Mouse (Mus musculus) embryonic facial prominence, embryonic 10.5 days (tissue): ENCODE results near the gene Amdhd2. TPM values are rescaled to one million over a fixed set of nuclear protein-coding genes. Genes with fewer than 3 reads are reported as not detected.

ENCODE experiments used
- DNase-seq: peaks from one replicate; pipeline ENCODE4 v3.0.0-alpha.2; 2017; ENCODE audit warnings: low spot score
- H3K27ac ChIP-seq: fragments of 300-500 bp; sonication (generic); replicated peaks from 2 replicates; pipeline ENCODE4 v1.5.1; 2016; ENCODE audit warnings: mild to moderate bottlenecking
- H3K27me3 ChIP-seq: fragments of 300-500 bp; sonication (generic); replicated peaks from 2 replicates; pipeline ENCODE4 v1.6.1; 2016; ENCODE audit warnings: low read depth, mild to moderate bottlenecking; ENCODE audit not compliant: poor library complexity, severe bottlenecking
- H3K36me3 ChIP-seq: fragments of 300-500 bp; sonication (generic); replicated peaks from 2 replicates; pipeline ENCODE4 v1.6.1; 2016; ENCODE audit warnings: mild to moderate bottlenecking, moderate library complexity
- H3K4me1 ChIP-seq: fragments of 300-500 bp; sonication (generic); 2 replicates; pipeline ENCODE4 v1.6.1; 2016
- H3K4me3 ChIP-seq: fragments of 300-500 bp; sonication (generic); 2 replicates; pipeline ENCODE4 v1.5.1; 2016; ENCODE audit warnings: mild to moderate bottlenecking, moderate library complexity
- H3K9me3 ChIP-seq: fragments of 300-500 bp; sonication (generic); 2 replicates; pipeline ENCODE4 v1.6.1; 2016; ENCODE audit warnings: mild to moderate bottlenecking
- WGBS: fragments of 180-500 bp; shearing (Covaris S2); methylation state at CpG from one replicate; pipeline ENCODE4 v1.1.7; 2016; 5-methylcytosine and 5-hydroxymethylcytosine counted together
- polyA plus RNA-seq: library from polyadenylated mRNA; unstranded; fragments of >200 nt; fragmentation: Nextera tagmentation; extraction: Ambion mirVana; gene quantifications from 2 replicates; pipeline ENCODE4 v1.2.1, GENCODE M21; 2016

The Amdhd2 gene
- 44.6 and 50.0 TPM in 2 replicates for polyA plus RNA-seq

DNA sequence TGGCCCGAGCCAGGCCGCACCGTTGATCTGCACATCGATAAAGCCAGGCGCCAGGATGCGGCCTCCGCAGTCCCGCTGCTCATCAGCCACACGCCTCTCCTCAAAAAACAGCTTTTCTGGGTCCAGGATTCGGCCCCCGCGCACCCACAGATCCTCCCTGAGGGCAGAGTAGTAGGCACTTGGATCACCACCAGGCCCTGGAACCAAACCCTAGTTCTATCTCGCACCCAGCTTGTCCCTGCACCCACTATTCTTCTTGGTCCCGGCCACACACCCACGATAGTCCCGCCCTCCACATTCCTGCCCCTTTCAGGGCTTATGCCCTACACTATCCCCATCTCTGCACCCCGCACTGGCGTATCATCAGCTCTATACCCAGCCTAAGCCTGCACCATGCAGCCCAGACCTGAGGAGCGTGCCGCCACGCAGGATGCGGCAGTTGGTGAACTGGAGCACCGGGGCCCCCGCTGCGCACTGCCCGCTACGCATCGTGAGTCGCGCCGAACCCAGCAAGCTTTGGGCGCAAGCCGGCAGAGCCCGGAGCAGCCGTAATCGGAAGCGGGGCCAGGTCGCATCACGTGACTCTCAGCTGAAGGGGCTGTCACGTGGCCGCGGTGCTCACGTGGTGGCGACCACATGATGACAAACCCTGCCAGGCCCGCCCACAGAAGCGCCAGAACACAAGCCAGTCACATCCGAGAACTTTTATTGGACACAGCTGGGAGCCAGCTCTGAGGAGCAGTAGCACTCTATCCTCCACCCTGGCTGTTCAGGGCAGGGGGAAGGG lies at the start of gene Amdhd2:
Gene Amdhd2 (minus strand): TSS at position 591 of the 787 bp plus-strand sequence.
- peaks cover 38% of the 10 kb centered on the region for H3K36me3 ChIP-seq
- under 1% methylated on average over 47 of the region's 47 CpGs for WGBS
- H3K4me3 ChIP-seq = peak within 1 kb of the TSS; percentile 70
- H3K4me1 ChIP-seq = peaks cover 30% of the 10 kb centered on the region
- H3K27ac ChIP-seq = peak within 1 kb of the TSS; percentile 83
- no peaks in the 10 kb centered on the region for H3K9me3 ChIP-seq
- DNase-seq = peak; percentile 99
- no peaks in the 10 kb centered on the region for H3K27me3 ChIP-seq

DNA sequence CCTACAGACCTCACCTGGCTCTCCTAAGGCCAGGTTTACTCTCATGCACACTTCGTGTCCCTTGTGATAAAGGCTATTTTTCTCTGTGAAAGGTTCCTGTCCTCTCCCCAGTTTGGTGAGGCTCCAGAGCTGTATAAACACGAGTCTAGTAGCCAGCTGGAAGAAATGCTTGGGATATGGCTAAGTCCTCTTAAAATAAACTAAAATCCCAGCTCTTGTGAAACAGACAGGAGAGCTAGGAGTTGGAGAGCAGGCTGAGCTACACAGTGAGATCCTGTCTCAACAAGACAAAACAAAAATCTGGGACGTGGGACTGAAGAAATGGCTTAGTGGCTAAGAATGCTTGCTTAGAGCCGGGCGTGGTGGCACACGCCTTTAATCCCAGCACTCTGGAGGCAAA lies 49.6 kb upstream of the Amdhd2 start:
- H3K27me3 ChIP-seq = peaks cover 22% of the 10 kb centered on the region
- no peak for DNase-seq
- peaks cover 39% of the 10 kb centered on the region for H3K36me3 ChIP-seq
- peaks cover 48% of the 10 kb centered on the region for H3K4me1 ChIP-seq
- 75% methylated on average over 6 of the region's 6 CpGs for WGBS
- H3K27ac ChIP-seq = no peak overlapping the region
- no peaks in the 10 kb centered on the region for H3K9me3 ChIP-seq
- no peak overlapping the region for H3K4me3 ChIP-seq

DNA sequence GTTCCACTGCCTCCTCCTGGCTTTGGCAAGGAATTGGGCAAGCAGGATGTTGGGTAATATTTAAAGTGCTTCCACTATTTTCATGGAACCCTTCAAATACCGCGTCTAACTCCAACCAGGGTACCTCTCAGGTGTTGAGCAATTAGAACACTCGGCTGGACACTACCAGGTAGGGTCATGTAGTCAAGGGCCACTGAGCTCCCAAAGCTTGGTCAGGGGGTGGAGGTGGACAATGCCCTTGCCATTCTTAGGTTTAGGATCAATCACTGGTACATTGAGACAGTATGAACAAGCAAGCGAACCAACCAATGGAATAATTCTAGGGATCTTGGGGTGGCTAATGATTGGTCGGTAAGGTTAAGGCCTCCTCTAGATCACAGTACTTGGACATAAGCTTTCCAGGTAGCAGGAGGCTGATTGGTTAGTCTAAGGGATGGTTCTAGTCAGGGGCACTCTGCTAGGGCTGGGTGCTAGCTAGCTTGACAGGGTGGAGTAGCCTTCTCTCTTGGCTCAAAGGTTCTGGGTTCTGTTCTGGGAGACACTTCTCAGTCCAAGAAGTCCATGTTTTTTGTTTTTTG lies 49.0 kb upstream of the Amdhd2 start:
- Histone ChIP-seq H3K36me3 (peaks cover 32% of the 10 kb centered on the region), H3K4me1 (peaks cover 55% of the 10 kb centered on the region), H3K27me3 (peaks cover 29% of the 10 kb centered on the region), H3K27ac (peak overlapping the region; percentile 92; the same call in 1 of the 2 replicates), H3K9me3 (no peaks in the 10 kb centered on the region), H3K4me3 (peak overlapping the region; percentile 65)
- no peak for DNase-seq
- WGBS = 26% methylated on average over 5 of the region's 5 CpGs

DNA sequence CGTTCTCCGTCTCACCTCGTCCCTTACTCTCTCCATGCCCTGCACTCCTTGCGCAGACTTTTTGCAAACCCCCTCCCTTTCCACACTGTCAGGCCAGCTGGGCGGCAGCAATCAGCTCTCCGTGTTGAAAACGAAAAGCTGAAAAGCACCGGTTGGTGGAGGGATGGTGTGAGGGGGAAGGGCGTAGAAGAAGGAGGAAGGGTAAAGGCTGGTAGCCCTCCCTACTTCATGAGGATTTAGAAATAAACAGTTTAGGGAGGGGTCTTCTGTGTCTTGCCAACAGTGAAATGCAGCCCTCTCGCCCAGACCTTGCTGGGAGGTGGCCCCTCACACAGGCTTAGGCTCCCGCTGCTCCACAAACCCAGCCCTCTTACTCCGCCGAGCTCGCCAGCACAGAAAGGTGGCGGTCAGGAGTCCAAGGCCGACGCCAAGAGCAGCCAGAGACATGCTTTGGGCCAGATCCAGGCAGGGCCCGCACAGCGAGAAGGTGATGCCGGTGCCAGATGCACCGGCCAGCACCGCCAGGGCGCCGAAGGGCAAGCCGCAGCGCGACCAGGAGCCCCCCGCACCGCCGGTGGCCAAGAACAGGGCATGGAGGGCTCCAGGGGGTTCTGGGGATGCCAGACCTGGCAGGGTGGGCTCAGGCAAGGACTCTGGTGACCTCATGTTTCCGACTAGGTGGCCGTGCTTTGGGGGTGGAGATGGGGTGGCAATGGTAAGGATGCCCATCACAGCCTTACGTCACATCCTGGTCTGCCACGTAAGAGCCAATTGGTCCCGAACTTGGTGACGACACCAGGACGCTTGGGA lies 48.3 kb upstream of the Amdhd2 start:
- H3K4me1 ChIP-seq = peaks cover 60% of the 10 kb centered on the region
- H3K36me3 ChIP-seq = peaks cover 25% of the 10 kb centered on the region
- DNase-seq = peak; percentile 82
- peak overlapping the region; percentile 92 for H3K27ac ChIP-seq
- no peaks in the 10 kb centered on the region for H3K9me3 ChIP-seq
- peaks cover 36% of the 10 kb centered on the region for H3K27me3 ChIP-seq
- WGBS = 1% methylated on average over 37 of the region's 37 CpGs
- H3K4me3 ChIP-seq = peak overlapping the region; percentile 65

DNA sequence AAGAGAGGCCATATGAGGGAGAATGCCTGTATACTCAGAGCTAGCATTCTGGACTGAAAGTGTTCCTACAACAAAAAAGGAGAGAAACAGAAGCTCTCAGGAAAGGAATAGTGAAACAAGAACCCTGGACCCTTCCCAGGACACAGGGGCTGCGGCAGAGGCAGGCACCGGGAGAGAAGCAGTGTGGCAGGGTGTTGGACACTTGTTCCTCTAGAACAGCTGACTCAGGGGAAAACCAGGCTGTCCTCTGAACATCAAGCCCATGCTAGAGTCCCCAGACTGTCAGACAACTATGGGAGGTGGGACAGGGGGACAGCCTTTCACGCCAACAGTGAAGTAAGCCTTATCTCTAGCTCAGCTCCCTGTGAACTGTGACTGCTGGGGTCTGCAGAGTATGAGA lies 47.0 kb upstream of the Amdhd2 start:
- peak overlapping the region; percentile 78 for H3K4me3 ChIP-seq
- H3K27ac ChIP-seq = peak overlapping the region; percentile 92
- peaks cover 13% of the 10 kb centered on the region for H3K36me3 ChIP-seq
- WGBS = 84% methylated on average over 3 of the region's 3 CpGs
- no peaks in the 10 kb centered on the region for H3K9me3 ChIP-seq
- H3K4me1 ChIP-seq = peaks cover 70% of the 10 kb centered on the region
- H3K27me3 ChIP-seq = peaks cover 45% of the 10 kb centered on the region
- DNase-seq = no peak

DNA sequence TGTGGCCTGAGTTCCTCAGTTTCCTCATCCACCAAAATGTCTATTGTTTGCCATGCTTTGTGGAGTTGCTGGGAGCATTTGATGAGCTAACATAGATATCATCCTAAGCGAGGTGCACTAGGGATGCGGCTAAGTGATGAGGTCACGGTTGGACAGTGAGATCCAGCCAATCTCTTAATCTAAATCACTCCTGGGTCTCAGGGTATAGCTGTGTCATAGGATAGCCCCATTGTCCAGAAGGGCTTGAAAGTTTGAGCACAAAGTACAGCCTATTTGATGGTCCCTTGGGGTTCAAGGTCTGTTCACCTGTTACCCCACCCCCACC lies 46.3 kb upstream of the Amdhd2 start:
- no peaks in the 10 kb centered on the region for H3K9me3 ChIP-seq
- WGBS = 70% methylated on average over 3 of the region's 3 CpGs
- peak overlapping the region; percentile 78 for H3K4me3 ChIP-seq
- H3K36me3 ChIP-seq = peaks cover 6% of the 10 kb centered on the region
- H3K27ac ChIP-seq = peak overlapping the region; percentile 92
- DNase-seq = no peak
- H3K27me3 ChIP-seq = peaks cover 45% of the 10 kb centered on the region
- H3K4me1 ChIP-seq = peaks cover 78% of the 10 kb centered on the region

DNA sequence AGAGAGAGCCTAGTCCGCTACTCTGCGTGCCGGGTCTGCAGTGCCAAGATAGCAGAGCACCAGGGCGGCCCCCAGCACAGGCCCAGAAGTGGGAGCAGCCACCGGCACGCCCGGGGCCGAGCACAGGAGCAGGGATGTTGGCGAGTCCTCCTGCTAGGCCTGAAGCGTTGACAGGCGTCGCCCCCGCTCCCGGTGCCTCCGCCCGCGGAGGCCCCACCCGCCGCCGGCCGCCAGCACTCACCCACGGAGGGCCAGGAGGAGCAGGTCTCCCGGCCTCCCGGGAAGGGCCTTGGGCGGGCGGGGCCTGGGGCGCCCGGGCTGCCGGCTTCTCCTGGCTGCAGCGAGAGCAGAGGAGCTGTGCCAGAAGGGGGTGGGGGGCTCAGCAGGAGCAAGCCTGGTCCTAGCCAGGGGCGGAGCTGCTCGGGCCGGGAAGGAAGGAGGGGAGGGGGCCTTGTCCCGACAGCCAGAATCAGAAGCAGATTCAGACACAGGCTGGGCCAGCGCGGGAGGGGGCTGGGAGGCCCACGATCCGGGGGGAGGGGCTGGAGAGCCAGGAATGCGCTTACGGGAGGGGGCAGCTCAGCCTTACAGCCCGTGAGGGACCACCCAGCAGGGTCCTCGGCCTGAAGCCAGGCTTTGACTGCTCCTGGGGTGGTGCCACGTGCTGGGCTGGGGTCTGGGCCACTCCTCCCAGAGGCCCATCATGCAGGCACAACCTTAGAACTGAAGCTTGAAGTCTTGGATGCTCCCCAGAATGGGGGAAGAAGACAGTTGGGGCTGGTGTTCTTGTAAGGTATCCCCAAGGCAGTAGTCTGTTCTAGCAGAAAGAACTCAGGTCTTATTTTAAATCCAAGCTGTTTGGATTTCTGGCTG lies 45.7 kb upstream of the Amdhd2 start, which contains the start of gene Ntn3:
Gene Ntn3 (minus strand): TSS at position 489 of the 873 bp plus-strand sequence.
- Histone ChIP-seq H3K4me1 (peaks cover 84% of the 10 kb centered on the region), H3K4me3 (peak within 1 kb of the TSS; percentile 78), H3K27me3 (peaks cover 45% of the 10 kb centered on the region), H3K9me3 (no peaks in the 10 kb centered on the region), H3K36me3 (no peaks in the 10 kb centered on the region; the same call in none of the 2 replicates), H3K27ac (peak within 1 kb of the TSS; percentile 92)
- 1% methylated on average over 43 of the region's 43 CpGs for WGBS
- DNase-seq = peak; percentile 95

DNA sequence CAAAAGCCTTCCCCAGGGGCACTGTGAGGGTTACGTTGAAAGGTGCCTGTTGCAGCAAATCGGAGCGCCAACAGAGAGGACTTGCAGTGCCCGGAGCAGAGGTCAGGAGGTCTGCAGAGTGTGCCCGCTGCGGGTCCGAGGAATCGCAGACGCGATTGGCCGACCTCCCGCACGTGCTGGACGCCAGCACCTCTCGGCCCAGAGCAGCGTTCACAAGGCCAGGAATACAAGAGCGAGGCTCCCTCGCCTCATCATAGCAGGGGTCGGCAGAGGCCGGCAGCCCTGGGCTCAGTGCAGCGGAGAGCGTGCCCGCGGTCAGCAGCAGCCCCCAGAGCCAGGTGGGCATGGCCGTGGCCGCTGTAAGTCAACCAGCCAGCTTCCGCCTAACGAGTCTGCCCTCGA lies 45.1 kb upstream of the Amdhd2 start:
- no peaks in the 10 kb centered on the region for H3K9me3 ChIP-seq
- WGBS = 1% methylated on average over 29 of the region's 29 CpGs
- H3K27ac ChIP-seq = peak overlapping the region; percentile 92
- DNase-seq = peak; percentile 66
- peak overlapping the region; percentile 78 for H3K4me3 ChIP-seq
- no peaks in the 10 kb centered on the region; the same call in 1 of the 2 replicates for H3K36me3 ChIP-seq
- peaks cover 89% of the 10 kb centered on the region for H3K4me1 ChIP-seq
- peaks cover 45% of the 10 kb centered on the region for H3K27me3 ChIP-seq

DNA sequence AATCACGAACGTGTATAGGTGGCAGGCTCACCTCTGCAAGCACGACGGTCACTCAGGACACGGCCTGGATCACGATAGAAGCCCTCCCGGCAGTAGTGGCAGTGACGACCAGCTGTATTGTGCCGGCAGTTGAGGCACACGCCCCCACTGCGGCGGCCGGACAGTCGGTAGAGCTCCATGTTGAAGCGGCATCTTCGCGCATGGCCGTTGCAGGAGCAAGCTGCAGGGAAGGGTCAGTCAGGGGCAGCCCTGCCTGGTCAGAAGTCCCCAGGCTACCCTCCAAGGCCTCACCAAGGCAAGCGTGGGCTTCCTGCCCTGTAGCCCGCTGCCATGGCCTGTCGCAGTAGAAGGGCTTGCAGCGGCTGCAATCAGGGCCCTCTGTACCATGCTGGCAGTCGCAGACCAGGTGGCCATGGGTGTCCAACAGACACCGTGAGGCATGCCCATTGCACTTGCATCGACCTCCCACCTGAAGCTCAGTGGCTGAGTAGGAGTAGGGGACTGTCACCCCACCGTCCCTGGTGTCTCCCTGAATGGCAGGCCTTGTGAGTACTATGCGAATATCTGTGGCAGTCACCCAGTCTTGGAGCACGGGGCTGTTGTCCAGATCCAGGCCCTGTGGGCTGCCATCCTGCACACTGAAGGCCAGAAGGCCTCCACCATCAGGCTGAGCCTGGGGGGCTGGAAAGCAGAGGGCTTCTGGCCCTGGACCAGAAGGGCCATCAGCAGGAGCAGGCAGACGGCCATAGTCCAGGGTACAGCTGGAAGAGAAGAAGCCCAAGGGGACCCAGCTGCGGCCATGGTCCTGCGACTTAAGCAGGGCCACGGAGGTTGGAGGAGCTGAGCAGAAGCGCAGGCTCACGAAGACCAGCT lies 44.4 kb upstream of the Amdhd2 start:
- H3K36me3 ChIP-seq = no peaks in the 10 kb centered on the region; the same call in 1 of the 2 replicates
- 53% methylated on average over 34 of the region's 34 CpGs for WGBS
- H3K27ac ChIP-seq = peak overlapping the region; percentile 92
- peaks cover 93% of the 10 kb centered on the region for H3K4me1 ChIP-seq
- H3K4me3 ChIP-seq = peak overlapping the region; percentile 78
- no peak for DNase-seq
- no peaks in the 10 kb centered on the region for H3K9me3 ChIP-seq
- H3K27me3 ChIP-seq = peaks cover 45% of the 10 kb centered on the region

DNA sequence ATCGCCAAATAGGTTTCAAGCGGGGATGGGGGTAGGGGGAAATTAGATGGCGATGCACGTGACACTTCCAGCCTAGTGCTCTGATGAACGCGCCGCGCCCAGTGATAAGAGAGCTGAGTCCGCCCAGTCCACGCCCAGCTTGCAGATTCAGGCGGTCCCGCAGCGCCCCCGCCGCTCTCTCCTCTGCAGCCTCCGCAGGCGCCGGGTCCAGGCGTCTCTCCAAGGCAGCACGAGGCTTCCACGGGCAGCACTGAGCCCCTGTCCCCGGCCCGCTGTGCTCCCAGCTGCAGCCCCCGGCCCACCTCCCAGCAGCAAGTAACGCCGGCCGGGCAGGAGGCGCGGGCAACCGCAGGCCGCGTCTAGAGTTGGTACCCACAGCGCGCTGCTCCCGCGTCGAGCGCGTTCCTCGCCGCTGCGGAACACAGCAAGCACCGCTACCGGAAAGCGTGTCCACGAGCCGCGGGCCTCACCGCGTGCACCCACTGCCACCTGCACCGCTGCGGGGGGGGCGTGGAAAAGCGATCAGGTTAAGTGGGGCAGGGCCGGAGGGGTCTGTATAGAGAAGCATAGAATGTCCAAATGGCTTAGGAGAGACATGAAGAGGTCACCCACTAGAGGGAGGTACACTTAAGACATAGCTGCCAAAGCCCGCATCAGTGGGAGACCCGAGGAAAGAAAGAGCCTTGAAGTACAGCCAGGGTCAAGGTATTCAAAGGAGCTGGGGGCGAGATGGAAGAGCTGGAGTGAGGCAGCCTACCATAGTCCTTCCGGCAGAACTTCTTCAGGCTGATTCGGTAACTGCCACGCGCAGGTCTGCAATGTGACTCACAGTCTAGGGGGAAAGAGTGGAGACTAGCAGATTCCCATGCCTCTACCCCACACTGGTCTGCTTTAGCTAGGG lies 43.1 kb upstream of the Amdhd2 start:
- Histone ChIP-seq H3K4me1 (peaks cover 87% of the 10 kb centered on the region), H3K9me3 (no peaks in the 10 kb centered on the region), H3K4me3 (peak overlapping the region; percentile 78), H3K27me3 (peaks cover 45% of the 10 kb centered on the region), H3K36me3 (no peaks in the 10 kb centered on the region; the same call in 1 of the 2 replicates), H3K27ac (peak overlapping the region; percentile 85)
- DNase-seq = peak; percentile 74
- WGBS = 6% methylated on average over 62 of the region's 62 CpGs
